Mouse (Mus musculus): ENCODE results near the gene Asb2.

- TF ChIP-seq POLR2A (IDR thresholded peaks at IDR 0.05; ENCODE audit: borderline replicate concordance, extremely low read depth, low read depth, low read length) (no peak), CTCF (IDR thresholded peaks at IDR 0.05; ENCODE audit: insufficient read depth, low read length) (no peak)
Measured at GRCm38 (mm10) chr12:103368326-103368669, 12.5 kb upstream of the Asb2 start.
